Mouse (Mus musculus): Measurements from ENCODE around the gene Ufm1.

Gene Ufm1

GRCm38 (mm10) chr3:53863383-53864220, at the start of gene Ufm1:
Ufm1 (minus strand) TSS chr3:53863830.
- in situ Hi-C loops (cut with MboI, MseI), result loop anchor here (5.0 to 25.0 kb wide), 5 partner anchors 396 to 951 kb away; partner anchors contain the start of genes Alg5 (in 1 of the 2), Exosc8 (in 1 of the 2) and Supt20 (in 1 of the 2)

- in situ Hi-C loops (cut with MboI, MseI), result no loop called here
Measured at GRCm38 (mm10) chr3:53890619-53891540, 27.2 kb upstream of the Ufm1 start.

GRCm38 (mm10) chr3:53871596-53871995, 8.0 kb upstream of the Ufm1 start:
- in situ Hi-C loops (cut with MboI, MseI), result loop anchor here (25.0 kb wide), 2 partner anchors 816 to 866 kb away; partner anchors contain the start of genes Alg5 (in 1 of the 2), Exosc8 (in 1 of the 2) and Supt20 (in 1 of the 2)

GRCm38 (mm10) chr3:53870482-53870881, 6.9 kb upstream of the Ufm1 start:
- in situ Hi-C loops (cut with MboI, MseI), result loop anchor here (25.0 kb wide), 2 partner anchors 817 to 867 kb away; partner anchors contain the start of genes Alg5 (in 1 of the 2), Exosc8 (in 1 of the 2) and Supt20 (in 1 of the 2)

DNA sequence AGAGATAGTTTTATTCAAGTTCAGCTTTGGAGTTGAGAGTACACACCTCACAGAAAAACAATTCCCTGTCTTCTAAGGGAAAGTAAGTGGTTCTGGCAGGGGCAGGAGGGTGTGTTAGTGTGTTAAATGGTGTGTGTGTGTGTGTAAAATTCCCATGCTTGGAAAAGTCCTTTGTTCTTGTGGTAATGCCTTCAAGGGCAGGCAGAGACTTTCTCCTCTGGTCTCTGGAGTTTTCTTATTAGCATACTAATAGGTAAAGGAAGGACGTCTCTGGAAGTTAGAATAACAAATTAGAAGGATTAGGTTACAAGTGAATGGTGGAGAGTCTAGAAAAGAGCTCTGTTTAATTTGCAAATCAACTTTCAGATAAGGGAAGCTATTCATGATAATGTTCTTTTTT, 5.6 kb upstream of the Ufm1 start:
- in situ Hi-C loops (cut with MboI, MseI), result loop anchor here (5.0 to 25.0 kb wide), 5 partner anchors 397 to 946 kb away; partner anchors contain the start of genes Alg5 (in 1 of the 2), Exosc8 (in 1 of the 2) and Supt20 (in 1 of the 2)

DNA sequence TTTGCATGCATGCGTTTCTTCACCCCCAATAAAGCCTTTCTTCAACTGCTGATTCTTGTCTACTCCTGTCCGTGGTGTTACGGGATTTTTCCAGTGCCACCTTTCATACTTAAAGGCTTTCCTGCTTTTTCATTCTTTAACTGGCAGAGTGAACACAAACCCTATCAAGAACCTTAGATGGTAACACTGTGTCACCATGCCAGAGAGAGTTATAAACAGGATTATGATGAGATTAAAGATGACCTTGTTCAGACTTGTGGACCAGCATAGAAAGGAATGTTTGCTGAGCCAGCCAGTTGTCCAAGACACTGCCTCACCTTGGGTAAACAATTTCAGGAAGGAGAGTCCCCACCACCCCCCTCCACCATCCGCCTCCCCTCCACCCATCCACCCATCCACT, 4.6 kb upstream of the Ufm1 start:
- in situ Hi-C loops (cut with MboI, MseI), result loop anchor here (5.0 to 25.0 kb wide), 5 partner anchors 396 to 947 kb away; partner anchors contain the start of genes Alg5 (in 1 of the 2), Exosc8 (in 1 of the 2) and Supt20 (in 1 of the 2)

DNA sequence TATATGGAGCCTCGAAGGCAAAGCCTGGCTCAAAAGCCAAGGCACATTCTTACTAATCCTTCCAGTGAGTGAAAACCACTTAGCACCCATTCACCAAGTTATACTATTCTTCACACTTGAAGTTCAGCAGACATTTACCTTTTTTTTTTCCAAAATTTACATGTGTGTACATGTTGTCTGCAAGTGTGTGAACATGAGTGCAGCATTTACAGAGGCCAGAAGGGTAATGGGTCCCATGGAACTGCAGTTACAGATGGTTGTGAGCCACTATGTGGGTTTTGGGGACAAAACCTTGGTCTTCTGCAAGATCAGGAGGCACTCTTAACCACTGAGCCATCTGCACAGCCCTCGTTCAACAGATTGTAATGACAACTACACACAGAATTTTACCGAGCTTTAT, 8.8 kb downstream of the Ufm1 start:
- in situ Hi-C loops (cut with MboI, MseI), result loop anchor here (25.0 kb wide), 2 partner anchors 832 to 882 kb away; partner anchors contain the start of genes Alg5 (in 1 of the 2), Exosc8 (in 1 of the 2) and Supt20 (in 1 of the 2)

DNA sequence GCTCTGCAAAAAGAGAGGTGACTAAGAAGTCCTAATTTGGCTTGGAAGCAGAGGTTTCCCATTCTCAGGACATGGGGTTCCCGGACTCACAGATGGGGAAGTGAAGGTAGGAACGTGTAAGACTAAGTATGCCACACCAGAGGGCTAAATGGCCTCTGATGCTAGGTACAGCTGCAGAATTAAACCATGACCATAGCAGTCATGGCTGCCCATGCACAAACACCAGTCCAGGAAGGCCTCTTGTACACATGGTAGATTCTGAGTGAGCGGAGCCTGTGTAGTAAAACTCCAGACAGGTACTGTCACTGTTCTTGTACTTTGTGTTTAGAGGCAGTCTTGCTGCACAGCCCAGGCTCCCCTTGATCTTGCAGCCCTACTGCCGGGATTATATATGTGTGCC, 9.4 kb downstream of the Ufm1 start:
- in situ Hi-C loops (cut with MboI, MseI), result loop anchor here (25.0 kb wide), 2 partner anchors 833 to 883 kb away; partner anchors contain the start of genes Alg5 (in 1 of the 2), Exosc8 (in 1 of the 2) and Supt20 (in 1 of the 2)

- in situ Hi-C loops (cut with MboI, MseI), result no loop called here
Measured at GRCm38 (mm10) chr3:53848262-53848661, 15.4 kb downstream of the Ufm1 start.

DNA sequence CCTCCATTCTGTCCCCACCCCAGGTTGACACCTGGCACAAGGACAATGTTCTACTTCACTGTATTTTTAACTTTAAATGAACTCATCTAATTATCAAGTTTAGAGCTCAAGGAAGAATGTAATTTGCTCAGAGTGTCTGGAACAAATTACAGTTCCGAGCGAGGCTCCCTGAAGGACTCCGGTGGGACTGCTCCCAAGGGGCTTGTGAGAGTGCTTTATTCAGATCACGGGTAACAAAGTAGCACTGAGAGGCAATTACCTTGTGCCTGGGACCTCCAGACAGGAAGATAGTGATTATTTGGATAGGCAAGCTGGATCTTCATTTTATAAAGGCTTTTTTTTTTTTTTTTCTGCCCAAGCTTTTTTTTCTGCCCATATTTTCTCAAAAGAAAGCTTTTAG, 15.9 kb downstream of the Ufm1 start:
- in situ Hi-C loops (cut with MboI, MseI), result no loop called here

- in situ Hi-C loops (cut with MboI, MseI), result no loop called here
Measured at GRCm38 (mm10) chr3:53846206-53846928, 17.3 kb downstream of the Ufm1 start.

DNA sequence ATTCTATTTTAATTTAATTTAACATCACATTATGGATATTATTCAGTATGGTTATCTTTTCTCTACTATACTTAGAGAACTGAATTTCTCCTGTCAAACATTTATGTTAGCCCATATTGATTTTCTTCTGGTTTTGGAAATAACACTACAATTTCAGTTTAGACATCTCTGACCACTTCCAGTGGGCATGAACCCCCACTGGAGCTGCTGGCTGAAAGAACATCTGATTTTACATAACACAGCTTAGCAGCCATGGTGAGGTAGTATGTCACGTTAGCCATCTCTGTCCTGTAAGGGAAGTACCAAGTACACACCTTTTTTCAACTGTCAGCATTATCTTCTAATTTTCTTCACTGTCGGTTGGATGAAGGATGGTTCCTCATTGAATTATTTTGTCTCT, 18.8 kb downstream of the Ufm1 start, which contains the start of gene Gm10985:
Gene Gm10985 (plus strand): TSS at position 301 of the 400 bp plus-strand sequence.
- in situ Hi-C loops (cut with MboI, MseI), result no loop called here

- in situ Hi-C loops (cut with MboI, MseI), result no loop called here
Measured at GRCm38 (mm10) chr3:53834238-53834637, 29.4 kb downstream of the Ufm1 start.

- in situ Hi-C loops (cut with MboI, MseI), result no loop called here
Measured at GRCm38 (mm10) chr3:53813421-53813977, 50.1 kb downstream of the Ufm1 start.

All from T-helper 17 cell (primary cell).